Mouse (Mus musculus): ENCODE measurements around the gene Cd53. TPM values are rescaled to one million over a fixed set of nuclear protein-coding genes. Genes with fewer than 3 reads are reported as not detected.

Gene Cd53
- polyA plus RNA-seq (2012; rRNA removed), result 9.2 and 10.1 TPM in 2 replicates
- polyA plus RNA-seq (2014; fragmentation: Nextera tagmentation; extraction: Ambion mirVana), result 22.4 and 28.9 TPM in 2 replicates

DNA sequence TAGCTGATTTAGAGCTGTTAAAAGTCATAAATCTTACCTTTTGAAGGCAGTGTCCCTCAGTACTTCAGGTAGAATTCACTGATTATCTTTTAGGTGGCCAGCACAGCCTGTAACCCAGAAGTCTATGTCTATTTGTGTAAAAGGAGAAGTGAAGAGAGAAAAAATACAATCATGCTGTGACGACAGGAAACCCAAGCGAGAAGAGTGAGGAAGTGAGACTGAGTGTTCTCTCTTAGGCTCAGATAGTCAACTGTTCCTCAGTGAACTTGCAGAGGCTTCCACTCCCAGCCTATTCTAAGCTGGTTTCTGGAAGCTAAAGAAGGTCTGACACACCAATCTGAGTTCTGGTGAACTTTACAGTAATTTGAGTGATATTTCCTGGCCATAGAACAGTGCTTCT, at the start of gene Cd53:
TSS of gene Cd53 (minus strand) at position 220 of the 400 bp plus-strand sequence.
- no peaks in the 10 kb centered on the region for H3K27me3 ChIP-seq (ENCODE audit: control insufficient read depth, insufficient read depth, low read length)
- H3K4me1 ChIP-seq (replicated peaks; ENCODE audit: control insufficient read depth in 2 of 2, insufficient read depth in 2 of 2, low read length in 1 of 2), result no peaks in the 10 kb centered on the region
- H3K9me3 ChIP-seq (ENCODE audit: control insufficient read depth, low read length), result no peaks in the 10 kb centered on the region
- no peak within 1 kb of the TSS for H3K9ac ChIP-seq (replicated peaks)
- H3K4me2 ChIP-seq (ENCODE audit: low read depth), result peak within 1 kb of the TSS; percentile 20; the same call in 1 of the 2 replicates
- no peak for DNase-seq (ENCODE audit: low read depth in 3 of 3, low spot score in 3 of 3)
- 0 out of 2 replicates have a peak within 1 kb of the TSS, but pooled peaks have one; percentile 27 for H3K27ac ChIP-seq
- TF ChIP-seq CTCF (IDR thresholded peaks at IDR 0.05; ENCODE audit: low read depth), result no peak
- no peak for TF ChIP-seq EP300 (IDR thresholded peaks at IDR 0.05; ENCODE audit: low read depth)
- ATAC-seq (ENCODE audit: insufficient read depth), result peak; percentile 31; the same call in 1 of the 2 replicates
- 11% methylated on average over 2 of the region's 2 CpGs for WGBS (ENCODE audit: insufficient replicate concordance)
- H3K4me3 ChIP-seq (ENCODE audit: insufficient read depth in 1 of 2, low read depth in 2 of 2, low read length in 2 of 2), result peak within 1 kb of the TSS in 1 of 2 experiments; percentile 18; a peak in 2 of 4 replicates
- H3K36me3 ChIP-seq (replicated peaks; ENCODE audit: control insufficient read depth, insufficient read depth, low read depth), result no peaks in the 10 kb centered on the region

DNA sequence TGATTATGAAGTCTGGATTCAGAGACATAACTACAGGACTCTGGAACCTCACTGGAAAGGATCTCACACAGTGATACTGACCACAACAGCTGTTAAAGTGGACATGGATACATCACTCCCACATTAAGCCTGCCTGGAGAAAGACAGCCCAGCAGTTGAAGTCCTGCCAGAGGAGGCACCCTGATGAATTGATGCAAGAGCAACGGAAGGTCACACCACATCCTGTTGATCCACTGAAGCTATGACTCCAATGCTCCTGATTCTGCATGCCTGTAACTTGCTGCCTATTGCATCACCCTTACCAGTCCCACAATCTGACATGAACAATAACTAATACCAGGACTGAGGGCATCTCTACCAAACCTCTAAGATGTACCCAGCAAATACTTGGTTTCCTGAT, 42.2 kb upstream of the Cd53 start:
- no peak overlapping the region for H3K4me2 ChIP-seq (ENCODE audit: low read depth)
- TF ChIP-seq EP300 (IDR thresholded peaks at IDR 0.05; ENCODE audit: low read depth) (no peak), CTCF (IDR thresholded peaks at IDR 0.05; ENCODE audit: low read depth) (no peak)
- no peak overlapping the region for H3K9ac ChIP-seq (replicated peaks)
- H3K4me1 ChIP-seq (replicated peaks; ENCODE audit: control insufficient read depth in 2 of 2, insufficient read depth in 2 of 2, low read length in 1 of 2), result no peaks in the 10 kb centered on the region
- 24% methylated on average over 1 of the region's 1 CpGs for WGBS (ENCODE audit: insufficient replicate concordance)
- H3K27ac ChIP-seq, result no peak overlapping the region
- ATAC-seq (ENCODE audit: insufficient read depth), result no peak
- no peaks in the 10 kb centered on the region for H3K27me3 ChIP-seq (ENCODE audit: control insufficient read depth, insufficient read depth, low read length)
- no peak overlapping the region for H3K4me3 ChIP-seq (ENCODE audit: insufficient read depth in 1 of 2, low read depth in 2 of 2, low read length in 2 of 2)
- no peaks in the 10 kb centered on the region for H3K36me3 ChIP-seq (replicated peaks; ENCODE audit: control insufficient read depth, insufficient read depth, low read depth)
- DNase-seq (ENCODE audit: low read depth in 3 of 3, low spot score in 3 of 3), result no peak
- no peaks in the 10 kb centered on the region for H3K9me3 ChIP-seq (ENCODE audit: control insufficient read depth, low read length)

DNA sequence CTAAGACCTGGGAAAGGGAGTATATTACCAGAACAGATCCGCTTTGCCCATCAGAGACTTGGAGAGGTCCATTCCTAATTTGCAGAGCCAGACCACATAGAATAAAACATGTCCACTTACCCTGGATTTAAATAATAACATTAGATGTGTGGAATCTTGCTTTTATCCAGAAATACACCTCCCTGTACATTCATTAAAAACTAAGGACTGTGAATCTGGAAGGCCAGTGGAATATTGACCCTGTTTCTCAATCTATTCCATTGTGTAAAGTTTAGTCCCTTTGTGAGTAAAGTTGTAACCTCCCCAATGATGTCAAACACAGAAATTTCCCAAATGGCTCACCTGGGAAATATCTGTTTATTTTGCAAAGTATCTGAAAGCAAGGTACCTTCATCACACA, 36.2 kb upstream of the Cd53 start, which contains the start of gene Olfr266:
TSS of gene Olfr266 (minus strand) at position 101 of the 400 bp plus-strand sequence.
- no peaks in the 10 kb centered on the region for H3K9me3 ChIP-seq (ENCODE audit: control insufficient read depth, low read length)
- DNase-seq (ENCODE audit: low read depth in 3 of 3, low spot score in 3 of 3), result no peak
- no peak for TF ChIP-seq CTCF (IDR thresholded peaks at IDR 0.05; ENCODE audit: low read depth)
- no peaks in the 10 kb centered on the region for H3K27me3 ChIP-seq (ENCODE audit: control insufficient read depth, insufficient read depth, low read length)
- H3K27ac ChIP-seq, result no peak within 1 kb of the TSS
- no peak for ATAC-seq (ENCODE audit: insufficient read depth)
- no peak within 1 kb of the TSS for H3K4me2 ChIP-seq (ENCODE audit: low read depth)
- H3K9ac ChIP-seq (replicated peaks), result no peak within 1 kb of the TSS
- no peak within 1 kb of the TSS for H3K4me3 ChIP-seq (ENCODE audit: insufficient read depth in 1 of 2, low read depth in 2 of 2, low read length in 2 of 2)
- H3K4me1 ChIP-seq (replicated peaks; ENCODE audit: control insufficient read depth in 2 of 2, insufficient read depth in 2 of 2, low read length in 1 of 2), result no peaks in the 10 kb centered on the region
- 53% methylated on average over 1 of the region's 1 CpGs for WGBS (ENCODE audit: insufficient replicate concordance)
- no peaks in the 10 kb centered on the region for H3K36me3 ChIP-seq (replicated peaks; ENCODE audit: control insufficient read depth, insufficient read depth, low read depth)

DNA sequence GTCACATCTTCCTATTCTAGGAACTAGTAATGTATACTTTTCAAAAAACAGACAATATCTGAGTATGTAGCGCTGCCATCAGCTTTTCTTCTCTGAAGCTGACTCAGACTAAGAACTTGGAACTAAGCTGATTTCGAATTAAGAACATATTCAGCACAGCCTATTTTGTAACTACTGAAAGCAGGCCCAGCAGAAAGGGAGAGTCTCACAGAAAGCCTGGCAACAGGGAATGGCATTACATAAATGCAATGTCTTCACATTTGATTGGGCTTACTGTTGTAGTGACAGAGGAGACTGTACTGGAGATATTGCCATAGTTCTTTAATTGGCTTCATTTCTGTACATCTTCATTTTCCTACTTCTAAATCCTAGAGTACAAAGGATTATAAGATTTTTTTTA, 27.7 kb upstream of the Cd53 start:
- Histone ChIP-seq H3K9ac (replicated peaks) (no peak overlapping the region), H3K36me3 (replicated peaks; ENCODE audit: control insufficient read depth, insufficient read depth, low read depth) (no peaks in the 10 kb centered on the region), H3K4me1 (replicated peaks; ENCODE audit: control insufficient read depth in 2 of 2, insufficient read depth in 2 of 2, low read length in 1 of 2) (no peaks in the 10 kb centered on the region), H3K4me3 (ENCODE audit: insufficient read depth in 1 of 2, low read depth in 2 of 2, low read length in 2 of 2) (no peak overlapping the region), H3K27ac (no peak overlapping the region), H3K4me2 (ENCODE audit: low read depth) (no peak overlapping the region), H3K9me3 (ENCODE audit: control insufficient read depth, low read length) (no peaks in the 10 kb centered on the region), H3K27me3 (ENCODE audit: control insufficient read depth, insufficient read depth, low read length) (no peaks in the 10 kb centered on the region)
- 47% methylated on average over 2 of the region's 2 CpGs for WGBS (ENCODE audit: insufficient replicate concordance)
- ATAC-seq (ENCODE audit: insufficient read depth), result no peak
- no peak for DNase-seq (ENCODE audit: low read depth in 3 of 3, low spot score in 3 of 3)
- TF ChIP-seq CTCF (IDR thresholded peaks at IDR 0.05; ENCODE audit: low read depth), result no peak
- TF ChIP-seq EP300 (IDR thresholded peaks at IDR 0.05; ENCODE audit: low read depth), result no peak

DNA sequence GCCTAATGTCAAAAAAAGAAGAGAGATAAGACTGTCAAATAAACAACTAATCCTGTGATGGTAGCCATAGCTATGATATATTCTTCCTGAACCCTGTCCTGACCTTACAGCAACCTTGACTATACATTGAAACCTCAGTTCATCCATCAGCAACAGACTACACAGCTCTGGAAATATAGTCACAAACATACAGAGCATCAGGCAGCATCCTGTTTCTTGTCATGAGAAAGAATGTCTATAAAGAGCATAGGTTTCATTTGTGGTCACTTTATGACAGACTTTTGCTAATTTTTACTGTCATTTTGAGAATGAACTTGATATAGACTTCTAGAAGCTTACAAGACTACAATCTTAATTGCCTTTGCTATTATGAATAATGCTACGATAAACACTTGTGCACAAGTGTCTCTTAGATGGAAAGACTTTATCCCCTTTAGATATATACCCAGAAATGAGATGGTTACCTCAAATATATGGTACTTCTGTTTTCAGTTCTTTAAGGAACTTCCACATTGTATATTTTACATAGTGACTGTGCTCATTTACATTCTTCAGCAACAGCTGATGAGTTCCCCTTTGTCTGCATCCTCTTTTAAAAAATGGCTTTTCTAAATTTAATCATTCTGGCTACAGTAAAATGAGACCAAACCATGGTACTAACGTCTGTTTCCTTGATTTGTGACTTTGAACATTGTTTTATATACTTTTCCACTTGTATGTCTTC, 19.2 kb upstream of the Cd53 start:
- Histone ChIP-seq H3K9me3 (ENCODE audit: control insufficient read depth, low read length) (no peaks in the 10 kb centered on the region), H3K27ac (no peak overlapping the region), H3K9ac (replicated peaks) (no peak overlapping the region), H3K4me3 (ENCODE audit: insufficient read depth in 1 of 2, low read depth in 2 of 2, low read length in 2 of 2) (no peak overlapping the region), H3K27me3 (ENCODE audit: control insufficient read depth, insufficient read depth, low read length) (no peaks in the 10 kb centered on the region), H3K4me1 (replicated peaks; ENCODE audit: control insufficient read depth in 2 of 2, insufficient read depth in 2 of 2, low read length in 1 of 2) (no peaks in the 10 kb centered on the region), H3K4me2 (ENCODE audit: low read depth) (no peak overlapping the region), H3K36me3 (replicated peaks; ENCODE audit: control insufficient read depth, insufficient read depth, low read depth) (no peaks in the 10 kb centered on the region)
- no peak for TF ChIP-seq CTCF (IDR thresholded peaks at IDR 0.05; ENCODE audit: low read depth)
- no peak for TF ChIP-seq EP300 (IDR thresholded peaks at IDR 0.05; ENCODE audit: low read depth)
- WGBS (ENCODE audit: insufficient replicate concordance), result 32% methylated on average over 2 of the region's 2 CpGs
- DNase-seq (ENCODE audit: low read depth in 3 of 3, low spot score in 3 of 3), result no peak
- no peak for ATAC-seq (ENCODE audit: insufficient read depth)
